Mouse (Mus musculus): ENCODE measurements at regions not wholly inside any gene's neighbourhood (a gene's known extent, or its start where the extent isn't known, plus 50 kb on each side); places are given as distances from the start of the nearest gene placed in this dataset.

- dilution Hi-C loops (cut with MboI; ENCODE audit: extremely low pct_ligation_motif_present, extremely low pct_unique_long_range_greater_than_20kb, low sequenced_read_pairs) (no loop called here), in situ Hi-C loops (cut with MboI; ENCODE audit: low pct_ligation_motif_present, low pct_unique_long_range_greater_than_20kb, low sequenced_read_pairs) (no loop called here)
- Histone ChIP-seq H3K79me2 (replicated peaks; ENCODE audit: control insufficient read depth, extremely low read depth, insufficient read depth, poor library complexity, severe bottlenecking) (no peaks in the 10 kb centered on the region), H3K4me3 (replicated peaks in 1 of 3; ENCODE audit: low read depth in 2 of 3, low read length in 2 of 3, poor library complexity in 1 of 3) (no peak overlapping the region), H3K4me1 (ENCODE audit: control insufficient read depth in 1 of 2, insufficient read depth in 2 of 2) (no peaks in the 10 kb centered on the region), H3K27me3 (replicated peaks) (no peaks in the 10 kb centered on the region), H3K9ac (ENCODE audit: insufficient read depth, low read depth) (no peak overlapping the region), H3K36me3 (replicated peaks in 1 of 2; ENCODE audit: control insufficient read depth in 1 of 2, insufficient read depth in 1 of 2, low read length in 1 of 2) (no peaks in the 10 kb centered on the region), H3K27ac (ENCODE audit: insufficient read depth, low read depth) (no peak overlapping the region), H3K4me2 (ENCODE audit: insufficient read depth, low read depth, poor library complexity, severe bottlenecking) (no peak overlapping the region), H3K9me3 (replicated peaks; ENCODE audit: low read length) (peaks cover 80% of the 10 kb centered on the region)
- TF ChIP-seq CTCF (conservative IDR thresholded peaks at IDR 0.05 in 1 of 2, IDR thresholded peaks at IDR 0.05 in 1 of 2; ENCODE audit: low read depth in 2 of 2, low read length in 2 of 2), result no peak
- TF ChIP-seq SIN3A (IDR thresholded peaks at IDR 0.05; ENCODE audit: low read length), result no peak
- no peak for TF ChIP-seq ZMIZ1 (IDR thresholded peaks at IDR 0.05; ENCODE audit: low read depth, low read length)
- TF ChIP-seq CHD1 (IDR thresholded peaks at IDR 0.05; ENCODE audit: low read depth, low read length), result no peak
- TF ChIP-seq USF1 (IDR thresholded peaks at IDR 0.05; ENCODE audit: low read depth, low read length), result no peak
- no peak for TF ChIP-seq ELF1 (IDR thresholded peaks at IDR 0.05; ENCODE audit: low read depth, low read length)
- TF ChIP-seq CHD2 (IDR thresholded peaks at IDR 0.05; ENCODE audit: low read length), result no peak
- no peak for TF ChIP-seq ETS1 (conservative IDR thresholded peaks at IDR 0.05; ENCODE audit: low read depth, low read length)
- no peak for TF ChIP-seq MAZ (IDR thresholded peaks at IDR 0.05; ENCODE audit: low read depth, low read length)
- no peak for TF ChIP-seq ZC3H11A (IDR thresholded peaks at IDR 0.05; ENCODE audit: low read depth, low read length)
- no peak for TF ChIP-seq RCOR1 (conservative IDR thresholded peaks at IDR 0.05; ENCODE audit: low read depth, low read length)
- TF ChIP-seq RAD21 (IDR thresholded peaks at IDR 0.05; ENCODE audit: low read depth, low read length), result no peak
- DNase-seq (ENCODE audit: extremely low read depth), result no peak
Measured at GRCm38 (mm10) chr2:171743111-171743510, 300.2 kb downstream of the Cbln4 start.

GRCm38 (mm10) chr2:171742706-171743105 is 300.6 kb downstream of the Cbln4 start:
- dilution Hi-C loops (cut with MboI; ENCODE audit: extremely low pct_ligation_motif_present, extremely low pct_unique_long_range_greater_than_20kb, low sequenced_read_pairs), result no loop called here
- H3K9me3 ChIP-seq (replicated peaks; ENCODE audit: low read length), result peaks cover 81% of the 10 kb centered on the region
- no peaks in the 10 kb centered on the region for H3K79me2 ChIP-seq (replicated peaks; ENCODE audit: control insufficient read depth, extremely low read depth, insufficient read depth, poor library complexity, severe bottlenecking)

GRCm38 (mm10) chr2:171737761-171738160 is 305.5 kb downstream of the Cbln4 start:
- dilution Hi-C loops (cut with MboI; ENCODE audit: extremely low pct_ligation_motif_present, extremely low pct_unique_long_range_greater_than_20kb, low sequenced_read_pairs) (no loop called here), in situ Hi-C loops (cut with MboI; ENCODE audit: low pct_ligation_motif_present, low pct_unique_long_range_greater_than_20kb, low sequenced_read_pairs) (no loop called here)
- H3K27me3 ChIP-seq (replicated peaks), result no peaks in the 10 kb centered on the region
- peaks cover 77% of the 10 kb centered on the region for H3K9me3 ChIP-seq (replicated peaks; ENCODE audit: low read length)
- H3K4me3 ChIP-seq (replicated peaks in 1 of 3; ENCODE audit: low read depth in 2 of 3, low read length in 2 of 3, poor library complexity in 1 of 3), result no peak overlapping the region
- H3K4me1 ChIP-seq (ENCODE audit: control insufficient read depth in 1 of 2, insufficient read depth in 2 of 2), result no peaks in the 10 kb centered on the region
- TF ChIP-seq MAFK (IDR thresholded peaks at IDR 0.05; ENCODE audit: insufficient replicate concordance, low read length) (no peak), CHD1 (IDR thresholded peaks at IDR 0.05; ENCODE audit: low read depth, low read length) (no peak)
- no peaks in the 10 kb centered on the region for H3K36me3 ChIP-seq (replicated peaks in 1 of 2; ENCODE audit: control insufficient read depth in 1 of 2, insufficient read depth in 1 of 2, low read length in 1 of 2)
- no peaks in the 10 kb centered on the region for H3K79me2 ChIP-seq (replicated peaks; ENCODE audit: control insufficient read depth, extremely low read depth, insufficient read depth, poor library complexity, severe bottlenecking)
- no peak overlapping the region for H3K27ac ChIP-seq (ENCODE audit: insufficient read depth, low read depth)
- DNase-seq (ENCODE audit: extremely low read depth), result no peak
- H3K9ac ChIP-seq (ENCODE audit: insufficient read depth, low read depth), result no peak overlapping the region
- H3K4me2 ChIP-seq (ENCODE audit: insufficient read depth, low read depth, poor library complexity, severe bottlenecking), result no peak overlapping the region

More at GRCm38 (mm10) chr2:171742706-171743105, 300.6 kb downstream of the Cbln4 start:
- no peak overlapping the region for H3K27ac ChIP-seq (ENCODE audit: insufficient read depth, low read depth)
- in situ Hi-C loops (cut with MboI; ENCODE audit: low pct_ligation_motif_present, low pct_unique_long_range_greater_than_20kb, low sequenced_read_pairs), result no loop called here
- DNase-seq (ENCODE audit: extremely low read depth), result no peak
- H3K4me3 ChIP-seq (replicated peaks in 1 of 3; ENCODE audit: low read depth in 2 of 3, low read length in 2 of 3, poor library complexity in 1 of 3), result no peak overlapping the region
- H3K36me3 ChIP-seq (replicated peaks in 1 of 2; ENCODE audit: control insufficient read depth in 1 of 2, insufficient read depth in 1 of 2, low read length in 1 of 2), result no peaks in the 10 kb centered on the region
- no peak overlapping the region for H3K4me2 ChIP-seq (ENCODE audit: insufficient read depth, low read depth, poor library complexity, severe bottlenecking)
- no peak overlapping the region for H3K9ac ChIP-seq (ENCODE audit: insufficient read depth, low read depth)
- H3K4me1 ChIP-seq (ENCODE audit: control insufficient read depth in 1 of 2, insufficient read depth in 2 of 2), result no peaks in the 10 kb centered on the region
- no peak for TF ChIP-seq CHD1 (IDR thresholded peaks at IDR 0.05; ENCODE audit: low read depth, low read length)
- TF ChIP-seq MAX (IDR thresholded peaks at IDR 0.05; ENCODE audit: low read length), result no peak
- no peak for TF ChIP-seq POLR2A (IDR thresholded peaks at IDR 0.05; ENCODE audit: low read depth, low read length)
- TF ChIP-seq CTCF (conservative IDR thresholded peaks at IDR 0.05 in 1 of 2, IDR thresholded peaks at IDR 0.05 in 1 of 2; ENCODE audit: low read depth in 2 of 2, low read length in 2 of 2), result no peak
- no peak for TF ChIP-seq ETS1 (conservative IDR thresholded peaks at IDR 0.05; ENCODE audit: low read depth, low read length)
- no peak for TF ChIP-seq RAD21 (IDR thresholded peaks at IDR 0.05; ENCODE audit: low read depth, low read length)
- no peak for TF ChIP-seq JUND (conservative IDR thresholded peaks at IDR 0.05; ENCODE audit: low read depth, low read length)
- no peaks in the 10 kb centered on the region for H3K27me3 ChIP-seq (replicated peaks)

All from CH12.LX (cell line).